Mouse (Mus musculus): ENCODE measurements around the gene Pcdh9. TPM values are rescaled to one million over a fixed set of nuclear protein-coding genes. Genes with fewer than 3 reads are reported as not detected.
A peak's percentile ranks its signal among the peaks of the same experiment; 100 is the strongest.

Gene Pcdh9
- total and polyA plus RNA-seq, 3 experiments = 0.70 to 1.8 (median 1.2) TPM

GRCm38 (mm10) chr14:93506107-93506506 is 384.4 kb downstream of the Pcdh9 start:
- Histone ChIP-seq H3K27me3 (ENCODE audit: control insufficient read depth, insufficient read depth, low read length) (no peaks in the 10 kb centered on the region), H3K4me1 (ENCODE audit: control insufficient read depth, insufficient read depth, low read length) (no peaks in the 10 kb centered on the region), H3K4me3 (no peak overlapping the region), H3K79me2 (replicated peaks; ENCODE audit: control insufficient read depth, insufficient read depth, low read length) (no peaks in the 10 kb centered on the region), H3K36me3 (ENCODE audit: control insufficient read depth, insufficient read depth, low read length) (no peaks in the 10 kb centered on the region), H3K27ac (no peak overlapping the region), H3K9ac (ENCODE audit: low read depth, low read length) (no peak overlapping the region)
- intact Hi-C loops (cut with DNase I) = no loop called here
- TF ChIP-seq POLR2A (IDR thresholded peaks at IDR 0.05; ENCODE audit: insufficient read depth, low read depth, low read length) (no peak), EP300 (IDR thresholded peaks at IDR 0.05; ENCODE audit: insufficient read depth, low read depth, low read length) (no peak), CTCF (IDR thresholded peaks at IDR 0.05) (no peak)
- DNase-seq = no peak

- no peak overlapping the region for H3K27ac ChIP-seq
- 34% methylated on average over 13 of the region's 13 CpGs for WGBS
- H3K4me1 ChIP-seq (ENCODE audit: control insufficient read depth, insufficient read depth, low read length) = no peaks in the 10 kb centered on the region
Measured at GRCm38 (mm10) chr14:93498813-93499690, 391.4 kb downstream of the Pcdh9 start.

DNA sequence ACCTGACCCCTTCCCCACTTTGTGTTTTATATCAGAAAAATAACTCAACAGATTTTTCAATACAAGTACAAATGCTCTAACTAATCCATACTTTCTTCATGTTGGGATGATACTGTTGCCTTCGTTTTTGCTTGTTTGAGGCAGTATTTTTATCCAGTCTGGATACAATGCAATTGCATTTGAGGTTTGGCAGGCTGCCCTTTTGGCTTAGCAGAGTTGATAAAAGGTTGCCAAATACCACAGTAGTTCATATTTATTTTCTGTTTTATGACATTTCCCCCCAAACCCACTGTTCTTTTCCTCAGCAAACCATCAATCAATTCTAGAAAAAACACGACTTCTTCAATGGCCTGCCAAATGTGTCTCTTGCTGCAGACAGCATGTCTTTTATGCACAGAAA is 415.5 kb downstream of the Pcdh9 start:
- Histone ChIP-seq H3K4me3 (no peak overlapping the region), H3K79me2 (replicated peaks; ENCODE audit: control insufficient read depth, insufficient read depth, low read length) (no peaks in the 10 kb centered on the region; the same call in 1 of the 2 replicates), H3K4me1 (ENCODE audit: control insufficient read depth, insufficient read depth, low read length) (no peaks in the 10 kb centered on the region), H3K27ac (no peak overlapping the region), H3K36me3 (ENCODE audit: control insufficient read depth, insufficient read depth, low read length) (no peaks in the 10 kb centered on the region), H3K27me3 (ENCODE audit: control insufficient read depth, insufficient read depth, low read length) (no peaks in the 10 kb centered on the region), H3K9ac (ENCODE audit: low read depth, low read length) (no peak overlapping the region)
- intact Hi-C loops (cut with DNase I) = no loop called here
- peak; percentile 20 to 27 for DNase-seq
- WGBS = 13% methylated on average over 2 of the region's 2 CpGs
- no peak for TF ChIP-seq EP300 (IDR thresholded peaks at IDR 0.05; ENCODE audit: insufficient read depth, low read depth, low read length)
- no peak for TF ChIP-seq POLR2A (IDR thresholded peaks at IDR 0.05; ENCODE audit: insufficient read depth, low read depth, low read length)
- no peak for TF ChIP-seq CTCF (IDR thresholded peaks at IDR 0.05)

More at GRCm38 (mm10) chr14:93498813-93499690, 391.4 kb downstream of the Pcdh9 start:
- no peak overlapping the region for H3K4me3 ChIP-seq
- DNase-seq = peak; percentile 70 to 77
- no peaks in the 10 kb centered on the region for H3K27me3 ChIP-seq (ENCODE audit: control insufficient read depth, insufficient read depth, low read length)
- intact Hi-C loops (cut with DNase I) = no loop called here
- no peak overlapping the region for H3K9ac ChIP-seq (ENCODE audit: low read depth, low read length)
- no peaks in the 10 kb centered on the region for H3K79me2 ChIP-seq (replicated peaks; ENCODE audit: control insufficient read depth, insufficient read depth, low read length)
- no peak for TF ChIP-seq CTCF (IDR thresholded peaks at IDR 0.05)
- no peak for TF ChIP-seq EP300 (IDR thresholded peaks at IDR 0.05; ENCODE audit: insufficient read depth, low read depth, low read length)
- TF ChIP-seq POLR2A (IDR thresholded peaks at IDR 0.05; ENCODE audit: insufficient read depth, low read depth, low read length) = no peak
- H3K36me3 ChIP-seq (ENCODE audit: control insufficient read depth, insufficient read depth, low read length) = no peaks in the 10 kb centered on the region

DNA sequence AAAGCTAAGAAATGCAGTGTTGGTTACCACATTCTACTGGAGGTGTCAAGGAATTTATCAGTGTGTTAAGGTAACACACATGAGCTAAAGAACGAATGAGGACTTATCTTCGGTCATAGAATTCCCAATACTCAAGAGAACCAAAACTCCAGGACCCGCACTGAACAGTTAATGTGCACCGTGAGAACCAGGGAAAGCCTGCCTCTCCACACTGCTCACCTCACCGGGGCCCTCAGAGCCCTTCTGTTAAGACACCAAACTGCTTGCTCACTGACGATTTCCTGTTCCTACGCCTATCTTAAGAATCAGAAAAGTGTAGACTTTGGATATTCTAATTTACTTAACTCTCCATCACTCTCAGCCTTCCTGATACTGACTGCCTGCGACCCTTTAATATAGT is 418.0 kb downstream of the Pcdh9 start:
- Histone ChIP-seq H3K4me1 (ENCODE audit: control insufficient read depth, insufficient read depth, low read length) (no peaks in the 10 kb centered on the region), H3K27me3 (ENCODE audit: control insufficient read depth, insufficient read depth, low read length) (no peaks in the 10 kb centered on the region), H3K79me2 (replicated peaks; ENCODE audit: control insufficient read depth, insufficient read depth, low read length) (no peaks in the 10 kb centered on the region; the same call in 1 of the 2 replicates), H3K4me3 (no peak overlapping the region), H3K36me3 (ENCODE audit: control insufficient read depth, insufficient read depth, low read length) (no peaks in the 10 kb centered on the region), H3K9ac (ENCODE audit: low read depth, low read length) (no peak overlapping the region), H3K27ac (no peak overlapping the region)
- intact Hi-C loops (cut with DNase I) = no loop called here
- 81% methylated on average over 8 of the region's 8 CpGs for WGBS
- no peak for TF ChIP-seq CTCF (IDR thresholded peaks at IDR 0.05)
- TF ChIP-seq EP300 (IDR thresholded peaks at IDR 0.05; ENCODE audit: insufficient read depth, low read depth, low read length) = no peak
- TF ChIP-seq POLR2A (IDR thresholded peaks at IDR 0.05; ENCODE audit: insufficient read depth, low read depth, low read length) = no peak
- no peak for DNase-seq

DNA sequence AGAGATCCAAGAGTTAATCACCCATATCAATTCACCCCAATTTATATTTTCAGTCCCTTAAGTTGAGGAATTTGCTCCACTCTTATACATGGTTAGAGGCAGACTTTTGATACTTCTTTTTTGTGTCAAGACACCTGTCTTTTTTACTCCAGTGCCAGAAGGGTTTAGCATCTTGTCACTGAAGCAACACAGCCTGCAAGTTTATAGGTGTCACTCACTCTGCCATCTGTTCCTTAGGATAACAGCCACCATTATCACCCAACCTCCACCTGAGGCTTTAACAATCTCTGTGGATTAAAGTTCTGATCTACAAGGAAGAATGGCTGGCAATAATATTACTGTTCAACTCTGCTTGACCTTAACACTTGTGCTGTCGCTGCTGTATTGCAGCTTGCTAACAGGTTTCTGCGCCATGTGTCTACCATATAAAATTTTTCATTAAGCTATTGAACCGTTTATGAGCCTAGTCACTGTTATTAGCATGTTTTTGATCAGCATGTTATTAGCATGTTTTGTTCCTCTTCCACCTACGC is 427.1 kb downstream of the Pcdh9 start:
- intact Hi-C loops (cut with DNase I) = no loop called here
- no peak overlapping the region for H3K4me3 ChIP-seq
- no peak overlapping the region for H3K27ac ChIP-seq
- TF ChIP-seq POLR2A (IDR thresholded peaks at IDR 0.05; ENCODE audit: insufficient read depth, low read depth, low read length) = no peak
- H3K79me2 ChIP-seq (replicated peaks; ENCODE audit: control insufficient read depth, insufficient read depth, low read length) = no peaks in the 10 kb centered on the region
- WGBS = 80% methylated on average over 4 of the region's 4 CpGs
- no peaks in the 10 kb centered on the region for H3K36me3 ChIP-seq (ENCODE audit: control insufficient read depth, insufficient read depth, low read length)
- no peak overlapping the region for H3K9ac ChIP-seq (ENCODE audit: low read depth, low read length)
- no peak for DNase-seq
- no peaks in the 10 kb centered on the region for H3K4me1 ChIP-seq (ENCODE audit: control insufficient read depth, insufficient read depth, low read length)
- H3K27me3 ChIP-seq (ENCODE audit: control insufficient read depth, insufficient read depth, low read length) = no peaks in the 10 kb centered on the region

All from heart, adult 2 months (tissue).